9 mouse cellular contexts compared by ENCODE assay signal in genomic region chr2:32655826-32656225, GRCm38 (mm10). TPM values are rescaled to one million over a fixed set of nuclear protein-coding genes. Genes with fewer than 3 reads are reported as not detected.
DNase-seq lines count a peak whose midpoint lies in the region; ATAC-seq lines count a peak whose summit lies in the region.
"Had no signal": no experiment of that assay in that cellular context is flagged by ENCODE, and none has a peak within 500 bp of the region (broad histone marks: within the 10 kb centered on the region; RNA-seq: fewer than 3 reads in every experiment).

No protein-coding gene starts in this region.

- peak; percentile 68 for DNase-seq in gastrocnemius, postnatal 25 days
- DNase-seq in lung, postnatal 25 days (ENCODE audit: low spot score) = peak; percentile 82
- no peak for DNase-seq in layer of hippocampus, adult 18-20 months (ENCODE audit: low spot score in 2 of 2)

- H3K36me3 ChIP-seq in hindbrain, embryonic 15.5 days = no peaks in the 10 kb centered on the region
- H3K36me3 ChIP-seq in hindbrain, embryonic 16.5 days (ENCODE audit: control insufficient read depth, insufficient read depth, low read length) = no peaks in the 10 kb centered on the region
- no peaks in the 10 kb centered on the region for H3K36me3 ChIP-seq in kidney, embryonic 14.5 days (ENCODE audit: control insufficient read depth, insufficient read depth, low read length)
- H3K36me3 ChIP-seq in midbrain, embryonic 15.5 days (replicated peaks) = no peaks in the 10 kb centered on the region

- WGBS in hindbrain, embryonic 15.5 days = 72% methylated on average over 12 of the region's 12 CpGs
- WGBS in hindbrain, embryonic 16.5 days = 66% methylated on average over 12 of the region's 12 CpGs
- WGBS in kidney, embryonic 14.5 days = 25% methylated on average over 12 of the region's 12 CpGs
- 79% methylated on average over 12 of the region's 12 CpGs for WGBS in midbrain, embryonic 15.5 days

- no peak overlapping the region for H3K9ac ChIP-seq in hindbrain, embryonic 15.5 days
- H3K9ac ChIP-seq in hindbrain, embryonic 16.5 days (ENCODE audit: low read depth, low read length) = no peak overlapping the region
- no peak overlapping the region for H3K9ac ChIP-seq in kidney, embryonic 14.5 days (ENCODE audit: low read depth, low read length)
- H3K9ac ChIP-seq in midbrain, embryonic 15.5 days = no peak overlapping the region
- H3K9ac ChIP-seq: liver, embryonic 14.5 days had no signal

- no peak overlapping the region for H3K4me3 ChIP-seq in hindbrain, embryonic 15.5 days
- no peak overlapping the region for H3K4me3 ChIP-seq in hindbrain, embryonic 16.5 days (ENCODE audit: low read length)
- no peak overlapping the region for H3K4me3 ChIP-seq in kidney, embryonic 14.5 days (ENCODE audit: low read length)
- H3K4me3 ChIP-seq in midbrain, embryonic 15.5 days = no peak overlapping the region

- no peak overlapping the region for H3K4me2 ChIP-seq in hindbrain, embryonic 15.5 days
- no peak overlapping the region for H3K4me2 ChIP-seq in hindbrain, embryonic 16.5 days (ENCODE audit: low read length)
- no peak overlapping the region for H3K4me2 ChIP-seq in kidney, embryonic 14.5 days (replicated peaks; ENCODE audit: low read depth, low read length)
- no peak overlapping the region for H3K4me2 ChIP-seq in midbrain, embryonic 15.5 days

- H3K27ac ChIP-seq in hindbrain, embryonic 15.5 days (replicated peaks) = 0 out of 2 replicates have a peak overlapping the region, but pooled peaks have one; percentile 1
- no peak overlapping the region for H3K27ac ChIP-seq in hindbrain, embryonic 16.5 days (ENCODE audit: low read depth, low read length)
- peak overlapping the region; percentile 85 for H3K27ac ChIP-seq in kidney, embryonic 14.5 days (ENCODE audit: low read depth, low read length)
- no peak overlapping the region for H3K27ac ChIP-seq in midbrain, embryonic 15.5 days
- H3K27ac ChIP-seq: liver, embryonic 14.5 days had no signal

- H3K27me3 ChIP-seq in hindbrain, embryonic 15.5 days = no peaks in the 10 kb centered on the region
- no peaks in the 10 kb centered on the region for H3K27me3 ChIP-seq in hindbrain, embryonic 16.5 days (replicated peaks; ENCODE audit: control insufficient read depth, insufficient read depth, low read length)
- H3K27me3 ChIP-seq in kidney, embryonic 14.5 days (ENCODE audit: control insufficient read depth, insufficient read depth, low read length) = no peaks in the 10 kb centered on the region
- no peaks in the 10 kb centered on the region for H3K27me3 ChIP-seq in midbrain, embryonic 15.5 days (replicated peaks)

- 0 out of 2 replicates have a peak, but pooled peaks have one; percentile 51 for ATAC-seq in hindbrain, embryonic 15.5 days (ENCODE audit: low FRiP score, low read depth)
- no peak for ATAC-seq in hindbrain, embryonic 16.5 days
- ATAC-seq in kidney, embryonic 14.5 days (ENCODE audit: low FRiP score, low TSS enrichment) = peak; percentile 86
- no peak for ATAC-seq in megakaryocyte, adult 5-6 weeks (ENCODE audit: poor library complexity, severe bottlenecking)
- no peak for ATAC-seq in midbrain, embryonic 15.5 days (replicated peaks)

- H3K4me1 ChIP-seq in hindbrain, embryonic 15.5 days (replicated peaks) = no peaks in the 10 kb centered on the region
- H3K4me1 ChIP-seq in hindbrain, embryonic 16.5 days (ENCODE audit: control insufficient read depth, insufficient read depth, low read depth, low read length) = no peaks in the 10 kb centered on the region
- peaks cover 26% of the 10 kb centered on the region for H3K4me1 ChIP-seq in kidney, embryonic 14.5 days (ENCODE audit: control insufficient read depth, insufficient read depth, low read length)
- no peaks in the 10 kb centered on the region for H3K4me1 ChIP-seq in midbrain, embryonic 15.5 days

- H3K9me3 ChIP-seq in hindbrain, embryonic 15.5 days = no peaks in the 10 kb centered on the region
- H3K9me3 ChIP-seq in hindbrain, embryonic 16.5 days (ENCODE audit: control insufficient read depth, low read length) = no peaks in the 10 kb centered on the region
- no peaks in the 10 kb centered on the region for H3K9me3 ChIP-seq in kidney, embryonic 14.5 days (ENCODE audit: control insufficient read depth, low read length)
- H3K9me3 ChIP-seq in midbrain, embryonic 15.5 days = no peaks in the 10 kb centered on the region

RNA-seq across cellular contexts. Expression of gene Eng, which starts 9.4 kb away (rescaled TPM):
- polyA plus RNA-seq in hindbrain, embryonic 15.5 days (2015; fragmentation: Nextera tagmentation; extraction: Ambion mirVana) = 29.2 and 33.9 TPM in 2 replicates
- 34.2 and 39.5 TPM in 2 replicates for polyA plus RNA-seq in hindbrain, embryonic 16.5 days (2015; fragmentation: Nextera tagmentation; extraction: Ambion mirVana)
- total RNA-seq in gastrocnemius, postnatal 25 days (2021) = 10 to 100 TPM; 28.0 to 30.7 TPM
- polyA plus RNA-seq in kidney, embryonic 14.5 days (2014; fragmentation: Nextera tagmentation; extraction: Ambion mirVana) = 34.1 and 55.9 TPM in 2 replicates
- total RNA-seq in megakaryocyte, adult 5-6 weeks (2015) = 6.3 and 7.9 TPM in 2 replicates
- total RNA-seq in megakaryocyte, adult 5-6 weeks (2017) = 2.0 and 2.2 TPM in 2 replicates
- 10 to 100 TPM; 14.9 to 16.7 TPM for total RNA-seq in layer of hippocampus, adult 18-20 months (2021)
- 32.4 and 32.8 TPM in 2 replicates for polyA plus RNA-seq in midbrain, embryonic 15.5 days (2015; fragmentation: Nextera tagmentation; extraction: Ambion mirVana)

RNA-seq across cellular contexts. Expression of gene Ak1, which starts 34.3 kb away (rescaled TPM):
- 89.0 and 95.9 TPM in 2 replicates for polyA plus RNA-seq in hindbrain, embryonic 15.5 days (2015; fragmentation: Nextera tagmentation; extraction: Ambion mirVana)
- 111 and 117 TPM in 2 replicates for polyA plus RNA-seq in hindbrain, embryonic 16.5 days (2015; fragmentation: Nextera tagmentation; extraction: Ambion mirVana)
- total RNA-seq in gastrocnemius, postnatal 25 days (2021) = 1,000 to 10,000 TPM; 1,680 to 2,125 TPM
- 22.1 and 25.5 TPM in 2 replicates for polyA plus RNA-seq in kidney, embryonic 14.5 days (2014; fragmentation: Nextera tagmentation; extraction: Ambion mirVana)
- not detected in 2 replicates for total RNA-seq in megakaryocyte, adult 5-6 weeks (2015)
- total RNA-seq in megakaryocyte, adult 5-6 weeks (2017) = not detected in 2 replicates
- 100 to 1,000 TPM; 128 to 131 TPM for total RNA-seq in layer of hippocampus, adult 18-20 months (2021)
- polyA plus RNA-seq in midbrain, embryonic 15.5 days (2015; fragmentation: Nextera tagmentation; extraction: Ambion mirVana) = 97.6 and 101 TPM in 2 replicates

RNA-seq across cellular contexts. Expression of gene Fpgs, which starts 48.1 kb away (rescaled TPM):
- 20.4 and 22.7 TPM in 2 replicates for polyA plus RNA-seq in hindbrain, embryonic 15.5 days (2015; fragmentation: Nextera tagmentation; extraction: Ambion mirVana)
- 20.2 and 20.9 TPM in 2 replicates for polyA plus RNA-seq in hindbrain, embryonic 16.5 days (2015; fragmentation: Nextera tagmentation; extraction: Ambion mirVana)
- total RNA-seq in gastrocnemius, postnatal 25 days (2021) = 1 to 10 TPM; 3.9 to 4.7 TPM
- polyA plus RNA-seq in kidney, embryonic 14.5 days (2014; fragmentation: Nextera tagmentation; extraction: Ambion mirVana) = 27.1 and 33.2 TPM in 2 replicates
- 0.91 and 4.6 TPM in 2 replicates for total RNA-seq in megakaryocyte, adult 5-6 weeks (2015)
- total RNA-seq in megakaryocyte, adult 5-6 weeks (2017) = 2.6 and 3.0 TPM in 2 replicates
- total RNA-seq in layer of hippocampus, adult 18-20 months (2021) = 1 to 10 TPM; 8.5 to 9.9 TPM
- 23.2 and 25.1 TPM in 2 replicates for polyA plus RNA-seq in midbrain, embryonic 15.5 days (2015; fragmentation: Nextera tagmentation; extraction: Ambion mirVana)

RNA-seq across cellular contexts. Expression of gene St6galnac6, which starts 56.3 kb away (rescaled TPM):
- polyA plus RNA-seq in hindbrain, embryonic 15.5 days (2015; fragmentation: Nextera tagmentation; extraction: Ambion mirVana) = 24.1 and 27.7 TPM in 2 replicates
- polyA plus RNA-seq in hindbrain, embryonic 16.5 days (2015; fragmentation: Nextera tagmentation; extraction: Ambion mirVana) = 29.5 and 35.4 TPM in 2 replicates
- 10 to 100 TPM; 37.3 to 42.6 TPM for total RNA-seq in gastrocnemius, postnatal 25 days (2021)
- polyA plus RNA-seq in kidney, embryonic 14.5 days (2014; fragmentation: Nextera tagmentation; extraction: Ambion mirVana) = 7.0 and 8.7 TPM in 2 replicates
- total RNA-seq in megakaryocyte, adult 5-6 weeks (2015) = 8.2 and 8.6 TPM in 2 replicates
- 13.1 and 13.3 TPM in 2 replicates for total RNA-seq in megakaryocyte, adult 5-6 weeks (2017)
- total RNA-seq in layer of hippocampus, adult 18-20 months (2021) = 100 to 1,000 TPM; 134 to 142 TPM
- 24.2 and 26.9 TPM in 2 replicates for polyA plus RNA-seq in midbrain, embryonic 15.5 days (2015; fragmentation: Nextera tagmentation; extraction: Ambion mirVana)

RNA-seq across cellular contexts. Expression of gene Cdk9, which starts 57.0 kb away (rescaled TPM):
- polyA plus RNA-seq in hindbrain, embryonic 15.5 days (2015; fragmentation: Nextera tagmentation; extraction: Ambion mirVana) = 69.0 and 73.4 TPM in 2 replicates
- polyA plus RNA-seq in hindbrain, embryonic 16.5 days (2015; fragmentation: Nextera tagmentation; extraction: Ambion mirVana) = 63.6 and 69.4 TPM in 2 replicates
- total RNA-seq in gastrocnemius, postnatal 25 days (2021) = 10 to 100 TPM; 17.2 to 20.0 TPM
- 105 and 106 TPM in 2 replicates for polyA plus RNA-seq in kidney, embryonic 14.5 days (2014; fragmentation: Nextera tagmentation; extraction: Ambion mirVana)
- total RNA-seq in megakaryocyte, adult 5-6 weeks (2015) = 82.1 and 84.4 TPM in 2 replicates
- total RNA-seq in megakaryocyte, adult 5-6 weeks (2017) = 73.9 and 79.2 TPM in 2 replicates
- 100 to 1,000 TPM; 119 to 123 TPM for total RNA-seq in layer of hippocampus, adult 18-20 months (2021)
- 73.5 and 76.5 TPM in 2 replicates for polyA plus RNA-seq in midbrain, embryonic 15.5 days (2015; fragmentation: Nextera tagmentation; extraction: Ambion mirVana)

Comparison
In these comparisons a context has a peak if more than half of its experiments do, and no peak if none do; other contexts are left out.
1. ATAC-seq: peak in hindbrain, embryonic 15.5 days (single experiment) and kidney, embryonic 14.5 days (single experiment); none in hindbrain, embryonic 16.5 days (single experiment), megakaryocyte, adult 5-6 weeks (single experiment) and midbrain, embryonic 15.5 days (single experiment).
2. H3K27ac ChIP-seq: peak in hindbrain, embryonic 15.5 days (single experiment) and kidney, embryonic 14.5 days (single experiment); none in hindbrain, embryonic 16.5 days (single experiment) and midbrain, embryonic 15.5 days (single experiment).
3. DNase-seq: peak in gastrocnemius, postnatal 25 days (single experiment) and lung, postnatal 25 days (single experiment); none in layer of hippocampus, adult 18-20 months (0 of 2).